Mouse (Mus musculus) MEL (cell line): ENCODE results near the gene Rasgef1b. TPM values are rescaled to one million over a fixed set of nuclear protein-coding genes. Genes with fewer than 3 reads are reported as not detected.

ENCODE experiments used
- DNase-seq: peaks from one replicate; pipeline ENCODE4 v3.0.0; 2011; ENCODE audit warnings: low read depth, low spot score
- H3K27ac ChIP-seq: 2 replicates; pipeline ENCODE4 v1.5.1; 2012; ENCODE audit warnings: low read depth, mild to moderate bottlenecking, control low read depth, low read length, moderate library complexity; ENCODE audit not compliant: control insufficient read depth
- H3K27me3 ChIP-seq, 2 experiments: fragments of 150-350 bp in 1 of 2; sonication (generic) in 1 of 2; 2 replicates each; pipeline ENCODE4 v1.6.1; 2012; ENCODE audit warnings: low read length in 2 of 2, mild to moderate bottlenecking in 2 of 2, improper control_type of control experiment in 1 of 2, moderate library complexity in 1 of 2; ENCODE audit not compliant: insufficient read depth in 2 of 2, control insufficient read depth in 1 of 2
- H3K36me3 ChIP-seq, 2 experiments: 2 replicates each; pipeline ENCODE4 v1.6.1; 2012 to 2014; ENCODE audit warnings: low read length in 2 of 2, improper control_type of control experiment in 1 of 2, inconsistent platforms in 1 of 2, mild to moderate bottlenecking in 1 of 2; ENCODE audit not compliant: insufficient read depth in 2 of 2, control insufficient read depth in 1 of 2
- H3K4me1 ChIP-seq, 2 experiments: fragments of 150-350 bp in 1 of 2; sonication (generic) in 1 of 2; 2 replicates each; pipeline ENCODE4 v1.6.1; 2012; ENCODE audit warnings: low read length in 2 of 2, improper control_type of control experiment in 1 of 2, mild to moderate bottlenecking in 1 of 2; ENCODE audit not compliant: insufficient read depth in 2 of 2, control insufficient read depth in 1 of 2
- H3K4me3 ChIP-seq, 2 experiments: fragments of 150-350 bp in 1 of 2; sonication (generic) in 1 of 2; 2 replicates each; pipeline ENCODE4 v1.5.1; 2012; ENCODE audit warnings: low read depth in 2 of 2, low read length in 2 of 2, mild to moderate bottlenecking in 2 of 2, moderate library complexity in 2 of 2, control low read depth in 1 of 2, improper control_type of control experiment in 1 of 2; ENCODE audit not compliant: control insufficient read depth in 1 of 2, insufficient read depth in 1 of 2
- H3K79me2 ChIP-seq: 2 replicates; pipeline ENCODE4 v1.6.1; 2012; ENCODE audit warnings: mild to moderate bottlenecking, low read length, moderate library complexity; ENCODE audit not compliant: control insufficient read depth, poor library complexity, insufficient read depth
- H3K9ac ChIP-seq: 2 replicates; pipeline ENCODE4 v1.6.1; 2012; ENCODE audit warnings: low read depth, mild to moderate bottlenecking, control low read depth, low read length, moderate library complexity; ENCODE audit not compliant: control insufficient read depth, poor library complexity, severe bottlenecking
- H3K9me3 ChIP-seq: fragments of 150-350 bp; sonication (generic); replicated peaks from 2 replicates; pipeline ENCODE4 v1.6.1; 2012; ENCODE audit warnings: mild to moderate bottlenecking, low read length, improper control_type of control experiment, moderate library complexity; ENCODE audit not compliant: insufficient read depth
- BHLHE40 ChIP-seq: IDR thresholded peaks from 2 replicates; pipeline ENCODE4 v1.6.1; 2012; ENCODE audit warnings: low read depth, mild to moderate bottlenecking, inconsistent platforms, low read length, improper control_type of control experiment, borderline replicate concordance
- CHD1 ChIP-seq: IDR thresholded peaks from 2 replicates; pipeline ENCODE4 v1.6.1; 2012; ENCODE audit warnings: low read depth, mild to moderate bottlenecking, inconsistent platforms, low read length, improper control_type of control experiment
- CTCF ChIP-seq, 3 experiments: IDR thresholded peaks in 2 of 3; conservative IDR thresholded peaks in 1 of 3; 2 replicates each; pipeline ENCODE4 v1.5.1; 2011 to 2012; ENCODE audit warnings: low read length in 3 of 3, low read depth in 2 of 3, mild to moderate bottlenecking in 2 of 3, improper control_type of control experiment in 1 of 3, inconsistent platforms in 1 of 3, mixed read lengths in 1 of 3, moderate library complexity in 1 of 3; ENCODE audit not compliant: control insufficient read depth in 1 of 3, insufficient read depth in 1 of 3, poor library complexity in 1 of 3, severe bottlenecking in 1 of 3
- E2F4 ChIP-seq: IDR thresholded peaks from 2 replicates; pipeline ENCODE4 v1.6.1; 2011; ENCODE audit warnings: low read depth, low read length, improper control_type of control experiment, borderline replicate concordance
- ELF1 ChIP-seq: IDR thresholded peaks from 2 replicates; pipeline ENCODE4 v1.6.1; 2014; ENCODE audit warnings: low read depth, mild to moderate bottlenecking, inconsistent platforms, low read length, improper control_type of control experiment, moderate library complexity
- GABPA ChIP-seq: IDR thresholded peaks from 2 replicates; pipeline ENCODE4 v1.6.1; 2012; ENCODE audit warnings: low read depth, mild to moderate bottlenecking, inconsistent platforms, low read length, improper control_type of control experiment, moderate library complexity
- GATA1 ChIP-seq: IDR thresholded peaks from 2 replicates; pipeline ENCODE4 v1.6.1; 2011; ENCODE audit warnings: low read depth, low read length, improper control_type of control experiment
- KAT2A ChIP-seq: conservative IDR thresholded peaks from 2 replicates; pipeline ENCODE4 v1.6.1; 2012; ENCODE audit warnings: low read depth, low read length, improper control_type of control experiment, inconsistent platforms
- MAX ChIP-seq: IDR thresholded peaks from 2 replicates; pipeline ENCODE4 v1.6.1; 2011; ENCODE audit warnings: low read length, improper control_type of control experiment
- MAZ ChIP-seq: IDR thresholded peaks from 2 replicates; pipeline ENCODE4 v1.6.1; 2012; ENCODE audit warnings: low read depth, mild to moderate bottlenecking, inconsistent platforms, low read length, improper control_type of control experiment
- MYB ChIP-seq: IDR thresholded peaks from 2 replicates; pipeline ENCODE4 v1.6.1; 2011; ENCODE audit warnings: mild to moderate bottlenecking, low read depth, low read length, improper control_type of control experiment
- MYC ChIP-seq: IDR thresholded peaks from 2 replicates; pipeline ENCODE4 v1.6.1; 2011; ENCODE audit warnings: low read depth, mild to moderate bottlenecking, low read length, improper control_type of control experiment, moderate library complexity
- NELFE ChIP-seq: IDR thresholded peaks from 2 replicates; pipeline ENCODE4 v1.6.1; 2011; ENCODE audit warnings: low read depth, low read length, improper control_type of control experiment
- POLR2A ChIP-seq, 2 experiments: IDR thresholded peaks; 2 replicates each; pipeline ENCODE4 v1.6.1; 2011 to 2012; ENCODE audit warnings: low read length in 2 of 2, mild to moderate bottlenecking in 2 of 2, control low read depth in 1 of 2, improper control_type of control experiment in 1 of 2, low read depth in 1 of 2, moderate library complexity in 1 of 2; ENCODE audit not compliant: control insufficient read depth in 1 of 2, insufficient read depth in 1 of 2, poor library complexity in 1 of 2
- POLR2AphosphoS5 ChIP-seq: IDR thresholded peaks from 2 replicates; pipeline ENCODE4 v1.6.1; 2012; ENCODE audit warnings: low read depth, borderline replicate concordance, mild to moderate bottlenecking, inconsistent platforms, low read length, moderate library complexity, mixed read lengths
- RCOR1 ChIP-seq: IDR thresholded peaks from 2 replicates; pipeline ENCODE4 v1.6.1; 2012; ENCODE audit warnings: low read depth, mild to moderate bottlenecking, inconsistent platforms, low read length, improper control_type of control experiment
- SIN3A ChIP-seq: IDR thresholded peaks from 2 replicates; pipeline ENCODE4 v1.6.1; 2012; ENCODE audit warnings: low read length, improper control_type of control experiment, inconsistent platforms
- SMC3 ChIP-seq: IDR thresholded peaks from 2 replicates; pipeline ENCODE4 v1.6.1; 2011; ENCODE audit warnings: low read depth, low read length, improper control_type of control experiment
- USF1 ChIP-seq: IDR thresholded peaks from 2 replicates; pipeline ENCODE4 v1.6.1; 2014; ENCODE audit warnings: low read depth, mild to moderate bottlenecking, inconsistent platforms, low read length, improper control_type of control experiment, moderate library complexity
- USF2 ChIP-seq, 2 experiments: IDR thresholded peaks; 2 replicates each; pipeline ENCODE4 v1.6.1; 2011 to 2012; ENCODE audit warnings: improper control_type of control experiment in 2 of 2, low read length in 2 of 2, borderline replicate concordance in 1 of 2, inconsistent platforms in 1 of 2, low read depth in 1 of 2, mild to moderate bottlenecking in 1 of 2; ENCODE audit not compliant: insufficient read depth in 1 of 2
- ZKSCAN1 ChIP-seq: IDR thresholded peaks from 2 replicates; pipeline ENCODE4 v1.6.1; 2012; ENCODE audit warnings: low read depth, mild to moderate bottlenecking, inconsistent platforms, low read length, improper control_type of control experiment, moderate library complexity
- ZNF384 ChIP-seq: IDR thresholded peaks from 2 replicates; pipeline ENCODE4 v1.6.1; 2012; ENCODE audit warnings: low read depth, mild to moderate bottlenecking, inconsistent platforms, low read length, improper control_type of control experiment
- polyA plus RNA-seq, 2 experiments: library from polyadenylated mRNA; stranded (reverse) in 1 of 2; unstranded in 1 of 2; fragments of >175 nt in 1 of 2; fragments of >200 nt in 1 of 2; gene quantifications; 2 replicates each; pipeline versions ENCODE4 v1.2.1 to v1.2.4; 2012; ENCODE audit warnings: low replicate concordance in 2 of 2, low read depth in 1 of 2; ENCODE audit not compliant: insufficient read length in 2 of 2, insufficient read depth in 1 of 2, missing spikeins in 1 of 2
- total RNA-seq: library from RNA; depleted of rRNA; stranded (reverse); fragments of 300-350 nt; gene quantifications from 2 replicates; pipeline ENCODE4 v1.2.3, GENCODE M21; 2012

Rasgef1b gene
- total and polyA plus RNA-seq, 3 experiments, result not detected

- Histone ChIP-seq H3K4me3 (no peak overlapping the region), H3K36me3 (no peaks in the 10 kb centered on the region), H3K4me1 (no peaks in the 10 kb centered on the region), H3K27me3 (no peaks in the 10 kb centered on the region), H3K79me2 (no peaks in the 10 kb centered on the region), H3K9ac (no peak overlapping the region), H3K27ac (no peak overlapping the region), H3K9me3 (no peaks in the 10 kb centered on the region)
- no peak for DNase-seq
- TF ChIP-seq SMC3 (no peak), ZNF384 (no peak), GATA1 (no peak), SIN3A (no peak)
- TF ChIP-seq, all 39 proteins: peak for 0
Observed at GRCm38 (mm10) chr5:99332021-99332420, 396.8 kb downstream of the Rasgef1b start.

GRCm38 (mm10) chr5:99329065-99329464 is 399.8 kb downstream of the Rasgef1b start:
- no peaks in the 10 kb centered on the region for H3K27me3 ChIP-seq
- H3K4me3 ChIP-seq, result no peak overlapping the region
- DNase-seq, result no peak
- no peaks in the 10 kb centered on the region for H3K79me2 ChIP-seq
- H3K4me1 ChIP-seq, result no peaks in the 10 kb centered on the region
- H3K9ac ChIP-seq, result no peak overlapping the region
- no peaks in the 10 kb centered on the region for H3K36me3 ChIP-seq
- no peak overlapping the region for H3K27ac ChIP-seq
- no peaks in the 10 kb centered on the region for H3K9me3 ChIP-seq
- TF ChIP-seq MAX (no peak), MAZ (no peak), POLR2AphosphoS5 (no peak), NELFE (no peak), RCOR1 (no peak), ELF1 (no peak), MYC (no peak), GABPA (no peak), SMC3 (no peak), GATA1 (no peak), POLR2A (IDR thresholded peaks at IDR 0.05; ENCODE audit: control insufficient read depth in 1 of 2, insufficient read depth in 1 of 2, low read depth in 1 of 2, low read length in 2 of 2, poor library complexity in 1 of 2) (no peak), CHD1 (no peak), BHLHE40 (no peak), ZKSCAN1 (no peak), USF1 (no peak), USF2 (IDR thresholded peaks at IDR 0.05; ENCODE audit: borderline replicate concordance in 1 of 2, insufficient read depth in 1 of 2, low read depth in 1 of 2, low read length in 2 of 2) (no peak), E2F4 (no peak), KAT2A (no peak), CTCF (IDR thresholded peaks at IDR 0.05 in 2 of 3, conservative IDR thresholded peaks at IDR 0.05 in 1 of 3; ENCODE audit: control insufficient read depth in 1 of 3, insufficient read depth in 1 of 3, low read depth in 2 of 3, low read length in 3 of 3, poor library complexity in 1 of 3, severe bottlenecking in 1 of 3) (no peak), MYB (no peak)
